Mouse (Mus musculus) C2C12 (cell line): Measurements from ENCODE around the gene Anapc13. TPM values are rescaled to one million over a fixed set of nuclear protein-coding genes. Genes with fewer than 3 reads are reported as not detected.
A peak's percentile ranks its signal among the peaks of the same experiment; 100 is the strongest.

Experiments used
- H3K27me3 ChIP-seq: one replicate; pipeline ENCODE4 v1.6.1; 2011; ENCODE audit not compliant: control insufficient read depth, insufficient read depth, insufficient read length
- H3K36me3 ChIP-seq: one replicate; pipeline ENCODE4 v1.6.1; 2011; ENCODE audit not compliant: control insufficient read depth, insufficient read depth
- H3K4me3 ChIP-seq: one replicate; pipeline ENCODE4 v1.5.1; 2011; ENCODE audit warnings: mild to moderate bottlenecking, control low read depth; ENCODE audit not compliant: poor library complexity, insufficient read depth, severe bottlenecking
- H3K79me2 ChIP-seq: one replicate; pipeline ENCODE4 v1.6.1; 2011; ENCODE audit not compliant: control insufficient read depth, insufficient read depth
- H3K79me3 ChIP-seq: one replicate; pipeline ENCODE4 v1.6.1; 2011; ENCODE audit warnings: low read depth, control low read depth
- H3ac ChIP-seq: one replicate; pipeline ENCODE3; 2011; ENCODE audit warnings: low read depth; ENCODE audit not compliant: control insufficient read depth, insufficient read length
- CEBPB ChIP-seq: IDR thresholded peaks from one replicate; pipeline ENCODE4 v1.6.1; 2011; ENCODE audit warnings: low read depth, mild to moderate bottlenecking, control low read depth, moderate library complexity
- CTCF ChIP-seq: IDR thresholded peaks from one replicate; pipeline ENCODE4 v1.5.1; 2011; ENCODE audit not compliant: control insufficient read depth, insufficient read depth, insufficient read length
- FOSL1 ChIP-seq: IDR thresholded peaks from one replicate; pipeline ENCODE4 v1.8.0; 2011; ENCODE audit warnings: mild to moderate bottlenecking, low read length; ENCODE audit not compliant: poor library complexity, insufficient read depth, severe bottlenecking
- MAX ChIP-seq: IDR thresholded peaks from one replicate; pipeline ENCODE4 v1.6.1; 2011; ENCODE audit warnings: mild to moderate bottlenecking, control low read depth
- MYOD1 ChIP-seq: IDR thresholded peaks from one replicate; pipeline ENCODE4 v1.6.1; 2011; ENCODE audit warnings: low read depth; ENCODE audit not compliant: control insufficient read depth, insufficient read length
- MYOG ChIP-seq: IDR thresholded peaks from one replicate; pipeline ENCODE4 v1.6.1; 2011; ENCODE audit not compliant: control insufficient read depth, insufficient read length; ENCODE audit errors: extremely low read depth
- USF1 ChIP-seq: IDR thresholded peaks from one replicate; pipeline ENCODE4 v1.6.1; 2011; ENCODE audit warnings: low read depth, mild to moderate bottlenecking, control low read depth, moderate library complexity
- polyA plus RNA-seq: library from polyadenylated mRNA; unstranded; fragments of >200 nt; fragmentation: generic; extraction: Trizol; gene quantifications from one replicate; pipeline ENCODE4 v1.2.1, GENCODE M21; 2012; ENCODE audit warnings: missing spikeins

The Anapc13 gene
- polyA plus RNA-seq, 1 experiment = 136 TPM

DNA sequence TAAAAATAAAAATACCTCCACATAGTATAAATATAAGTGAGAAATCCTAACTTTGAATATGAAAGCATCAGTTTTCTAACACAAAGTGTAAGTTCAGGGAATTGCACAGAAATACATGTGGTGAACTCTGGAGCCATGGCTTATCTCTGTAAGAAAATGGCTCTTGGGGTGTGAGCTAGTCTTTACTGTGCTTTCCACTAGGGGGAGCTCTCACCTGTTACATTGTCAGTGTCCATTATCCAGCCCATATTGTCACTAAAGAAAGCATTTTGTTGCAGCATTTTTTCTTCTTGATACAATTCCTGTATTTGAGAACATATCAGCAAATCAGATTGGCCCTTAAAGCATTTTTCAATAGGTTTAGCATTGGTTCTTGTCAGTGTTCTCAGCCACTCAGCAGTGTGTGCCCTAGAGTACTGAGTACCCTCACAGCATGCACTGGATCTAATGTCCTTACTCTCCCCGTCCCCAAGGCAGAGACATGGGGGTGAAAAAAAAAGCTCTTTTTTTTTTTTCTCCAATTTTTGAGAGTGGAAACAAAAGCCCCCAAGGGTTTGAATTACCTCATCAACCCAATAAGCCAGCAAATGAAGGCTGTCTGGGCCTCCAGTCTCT lies 6.9 kb downstream of the Anapc13 start:
- H3K79me3 ChIP-seq = no peaks in the 10 kb centered on the region
- H3K27me3 ChIP-seq = no peaks in the 10 kb centered on the region
- H3K4me3 ChIP-seq = no peak overlapping the region
- H3K79me2 ChIP-seq = no peaks in the 10 kb centered on the region
- TF ChIP-seq MAX = no peak
- peak; percentile 13 for TF ChIP-seq CTCF
- TF ChIP-seq USF1 = no peak
- no peak overlapping the region for H3ac ChIP-seq
- H3K36me3 ChIP-seq = no peaks in the 10 kb centered on the region

GRCm38 (mm10) chr9:102634453-102634852 lies 8.4 kb downstream of the Anapc13 start:
- no peaks in the 10 kb centered on the region for H3K36me3 ChIP-seq
- no peaks in the 10 kb centered on the region for H3K79me3 ChIP-seq
- no peak overlapping the region for H3K4me3 ChIP-seq
- TF ChIP-seq USF1 (no peak), MAX (no peak)
- no peaks in the 10 kb centered on the region for H3K79me2 ChIP-seq
- H3K27me3 ChIP-seq = no peaks in the 10 kb centered on the region
- no peak overlapping the region for H3ac ChIP-seq

GRCm38 (mm10) chr9:102636553-102636952 lies 10.5 kb downstream of the Anapc13 start:
- no peaks in the 10 kb centered on the region for H3K27me3 ChIP-seq
- H3K79me2 ChIP-seq = no peaks in the 10 kb centered on the region
- H3K36me3 ChIP-seq = no peaks in the 10 kb centered on the region
- no peaks in the 10 kb centered on the region for H3K79me3 ChIP-seq
- no peak overlapping the region for H3K4me3 ChIP-seq
- TF ChIP-seq FOSL1 (no peak), MYOG (no peak), CEBPB (no peak), MYOD1 (no peak), CTCF (no peak), MAX (no peak), USF1 (no peak)
- no peak overlapping the region for H3ac ChIP-seq

- Histone ChIP-seq H3K27me3 (no peaks in the 10 kb centered on the region), H3K79me2 (no peaks in the 10 kb centered on the region), H3ac (no peak overlapping the region), H3K4me3 (no peak overlapping the region), H3K79me3 (no peaks in the 10 kb centered on the region), H3K36me3 (no peaks in the 10 kb centered on the region)
- TF ChIP-seq USF1 (no peak), MYOG (no peak), MAX (no peak), MYOD1 (no peak), FOSL1 (no peak), CEBPB (no peak), CTCF (no peak)
These were observed 11.0 kb downstream of the Anapc13 start for GRCm38 (mm10) chr9:102637115-102637514.

DNA sequence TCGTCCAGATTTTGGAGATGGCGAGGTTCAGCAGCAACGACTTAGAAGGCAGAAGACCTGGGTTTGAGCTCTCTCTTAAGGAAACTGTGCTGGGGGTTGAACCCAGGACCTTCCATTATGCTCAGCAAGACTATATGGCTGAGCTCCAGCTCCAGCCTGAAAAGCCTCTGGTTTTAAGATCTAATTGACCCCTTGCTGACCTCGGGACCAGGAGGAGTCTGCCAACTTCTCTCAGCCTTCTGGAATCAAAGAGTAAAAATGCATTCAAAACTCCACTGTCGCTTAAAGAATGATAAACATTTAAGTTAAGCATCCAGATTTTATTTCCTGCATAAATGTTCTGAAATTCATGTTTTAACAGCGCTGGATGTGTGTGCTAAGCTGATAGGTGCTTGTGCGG lies 12.9 kb downstream of the Anapc13 start:
- no peak for TF ChIP-seq FOSL1
- TF ChIP-seq USF1 = no peak
- TF ChIP-seq CTCF = no peak
- no peak for TF ChIP-seq MYOD1
- TF ChIP-seq MAX = no peak
- TF ChIP-seq MYOG = no peak
- TF ChIP-seq CEBPB = no peak
- Histone ChIP-seq H3K4me3 (no peak overlapping the region), H3ac (no peak overlapping the region), H3K27me3 (no peaks in the 10 kb centered on the region), H3K36me3 (no peaks in the 10 kb centered on the region), H3K79me2 (no peaks in the 10 kb centered on the region), H3K79me3 (no peaks in the 10 kb centered on the region)

GRCm38 (mm10) chr9:102639510-102639909 lies 13.4 kb downstream of the Anapc13 start:
- no peaks in the 10 kb centered on the region for H3K36me3 ChIP-seq
- H3K79me2 ChIP-seq = no peaks in the 10 kb centered on the region
- H3K4me3 ChIP-seq = no peak overlapping the region
- H3K27me3 ChIP-seq = no peaks in the 10 kb centered on the region
- TF ChIP-seq MYOD1 = no peak
- no peak for TF ChIP-seq MAX
- no peak for TF ChIP-seq CTCF
- no peak for TF ChIP-seq CEBPB
- no peak for TF ChIP-seq MYOG
- no peak for TF ChIP-seq FOSL1
- TF ChIP-seq USF1 = no peak
- H3K79me3 ChIP-seq = no peaks in the 10 kb centered on the region
- no peak overlapping the region for H3ac ChIP-seq
